Mouse (Mus musculus): ENCODE data around the gene Kcnh4.
"Not testable (repeated sequence)": the region's sequence is repeated elsewhere in the genome, so short reads cannot be mapped to it uniquely, and the experiment has no call there.

Kcnh4 gene

GRCm38 (mm10) chr11:100759611-100760233 is at the start of gene Kcnh4:
Kcnh4 (minus strand) TSS chr11:100759942.
- no peak for DNase-seq (ENCODE audit: low spot score)

GRCm38 (mm10) chr11:100806380-100807305 is 46.9 kb upstream of the Kcnh4 start:
- DNase-seq (ENCODE audit: low spot score), result no peak

GRCm38 (mm10) chr11:100805535-100805934 is 45.8 kb upstream of the Kcnh4 start:
- DNase-seq (ENCODE audit: low spot score), result no peak

- DNase-seq (ENCODE audit: low spot score), result no peak
Measured at GRCm38 (mm10) chr11:100804409-100804808, 44.7 kb upstream of the Kcnh4 start.

- DNase-seq (ENCODE audit: low spot score), result no peak
Measured at GRCm38 (mm10) chr11:100799426-100799825, 39.7 kb upstream of the Kcnh4 start.

GRCm38 (mm10) chr11:100796585-100796984 is 36.8 kb upstream of the Kcnh4 start:
- DNase-seq (ENCODE audit: low spot score), result no peak

GRCm38 (mm10) chr11:100795386-100795785 is 35.6 kb upstream of the Kcnh4 start:
- no peak for DNase-seq (ENCODE audit: low spot score)

GRCm38 (mm10) chr11:100791457-100792049 is 31.8 kb upstream of the Kcnh4 start:
- DNase-seq (ENCODE audit: low spot score), result no peak

- not testable (repeated sequence) for DNase-seq (ENCODE audit: low spot score)
Measured at GRCm38 (mm10) chr11:100790644-100791043, 30.9 kb upstream of the Kcnh4 start.

GRCm38 (mm10) chr11:100789702-100790101 is 30.0 kb upstream of the Kcnh4 start:
- DNase-seq (ENCODE audit: low spot score), result no peak

- DNase-seq (ENCODE audit: low spot score), result no peak
Measured at GRCm38 (mm10) chr11:100785774-100786173, 26.0 kb upstream of the Kcnh4 start.

GRCm38 (mm10) chr11:100784286-100784685 is 24.5 kb upstream of the Kcnh4 start:
- no peak for DNase-seq (ENCODE audit: low spot score)

- no peak for DNase-seq (ENCODE audit: low spot score)
Measured at GRCm38 (mm10) chr11:100782568-100782967, 22.8 kb upstream of the Kcnh4 start.

GRCm38 (mm10) chr11:100781763-100782475 is 22.2 kb upstream of the Kcnh4 start:
- no peak for DNase-seq (ENCODE audit: low spot score)

GRCm38 (mm10) chr11:100780247-100780646 is 20.5 kb upstream of the Kcnh4 start:
- DNase-seq (ENCODE audit: low spot score), result no peak

- DNase-seq (ENCODE audit: low spot score), result no peak
Measured at GRCm38 (mm10) chr11:100778069-100778468, 18.3 kb upstream of the Kcnh4 start.

- no peak for DNase-seq (ENCODE audit: low spot score)
Measured at GRCm38 (mm10) chr11:100775921-100776320, 16.2 kb upstream of the Kcnh4 start.

GRCm38 (mm10) chr11:100774261-100774660 is 14.5 kb upstream of the Kcnh4 start:
- no peak for DNase-seq (ENCODE audit: low spot score)

- DNase-seq (ENCODE audit: low spot score), result no peak
Measured at GRCm38 (mm10) chr11:100770646-100771408, 11.1 kb upstream of the Kcnh4 start, which contains the start of gene Ghdc. Ghdc (minus strand) TSS chr11:100770957.

GRCm38 (mm10) chr11:100769980-100770379 is 10.2 kb upstream of the Kcnh4 start:
- DNase-seq (ENCODE audit: low spot score), result no peak

- DNase-seq (ENCODE audit: low spot score), result no peak
Measured at GRCm38 (mm10) chr11:100767871-100768270, 8.1 kb upstream of the Kcnh4 start.

All from urinary bladder, postnatal 10 days (tissue).